Mouse (Mus musculus) olfactory bulb, adult 2 months (tissue): ENCODE data around the gene Necab2.

ENCODE experiments used
- CTCF ChIP-seq: fragments of 200-500 bp; IDR thresholded peaks from 2 replicates; pipeline ENCODE4 v1.5.1; 2012; ENCODE audit warnings: low read depth, mild to moderate bottlenecking, low read length, moderate library complexity; ENCODE audit not compliant: insufficient read depth
- POLR2A ChIP-seq: fragments of 200-500 bp; IDR thresholded peaks from 2 replicates; pipeline ENCODE4 v1.6.1; 2012; ENCODE audit warnings: mild to moderate bottlenecking, low read depth, low read length, moderate library complexity; ENCODE audit not compliant: insufficient read depth

DNA sequence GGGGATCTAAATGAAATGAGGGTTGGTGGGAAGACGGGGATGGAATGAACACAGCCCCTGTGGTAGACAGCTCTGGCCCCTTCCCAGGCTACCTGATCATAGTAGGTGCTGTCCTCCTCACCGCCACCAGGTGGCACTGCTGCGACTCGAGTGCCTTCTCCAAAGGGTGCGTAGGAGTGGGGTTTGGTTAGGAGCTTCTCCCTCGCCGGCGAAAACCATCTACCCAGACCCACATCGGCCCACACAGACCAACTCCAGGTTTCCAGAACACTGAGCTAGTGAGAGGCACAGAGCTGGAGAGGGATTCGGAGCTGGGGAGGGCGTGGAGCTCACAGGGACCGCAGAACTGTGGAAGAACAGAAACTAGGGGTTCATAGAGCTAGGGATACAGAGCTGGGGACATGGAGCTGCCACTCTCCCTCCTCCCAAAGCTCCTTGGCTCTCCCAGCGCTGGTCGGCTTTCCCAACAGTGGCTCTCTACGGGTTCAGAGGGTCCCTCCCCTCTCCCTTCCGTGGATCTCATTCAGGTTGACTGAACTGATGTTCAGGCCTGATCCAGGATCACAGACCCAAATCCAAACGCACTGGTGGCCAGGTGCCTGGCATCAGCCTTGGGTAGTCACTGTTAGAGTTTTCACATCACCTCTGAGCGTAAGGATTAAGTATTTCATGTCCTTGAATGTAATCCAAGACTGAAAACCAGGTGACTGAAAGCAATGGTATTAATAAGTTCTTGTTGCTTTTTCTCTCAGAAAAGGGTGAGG lies 33.6 kb upstream of the Necab2 start:
- TF ChIP-seq POLR2A (no peak), CTCF (peak; percentile 79)
